Mouse (Mus musculus) forebrain, postnatal 0 days (tissue): Measurements from ENCODE around the gene Rfc4. TPM values are rescaled to one million over a fixed set of nuclear protein-coding genes. Genes with fewer than 3 reads are reported as not detected.

Experiments
- ATAC-seq: fragments of 200-750 bp; cut with Nextera tagmentation; 2 replicates; pipeline ENCODE4 v1.8.0; 2017; ENCODE audit warnings: mild to moderate bottlenecking, moderate library complexity
- DNase-seq: peaks from one replicate; pipeline ENCODE4 v3.0.0-alpha.2; 2015
- H3K27ac ChIP-seq: fragments of 300-500 bp; sonication (generic); 2 replicates; pipeline ENCODE4 v1.5.1; 2014; ENCODE audit warnings: low read depth, mild to moderate bottlenecking, antibody characterized with exemption, low read length, moderate library complexity, mixed read lengths
- H3K27me3 ChIP-seq: fragments of 300-500 bp; sonication (generic); 2 replicates; pipeline ENCODE4 v1.6.1; 2014; ENCODE audit warnings: mild to moderate bottlenecking, low read length, mixed read lengths; ENCODE audit not compliant: insufficient read depth
- H3K36me3 ChIP-seq: fragments of 300-500 bp; sonication (generic); 2 replicates; pipeline ENCODE4 v1.6.1; 2014; ENCODE audit warnings: mild to moderate bottlenecking, moderate library complexity; ENCODE audit not compliant: insufficient read depth
- H3K4me1 ChIP-seq: fragments of 300-500 bp; sonication (generic); 2 replicates; pipeline ENCODE4 v1.6.1; 2014; ENCODE audit warnings: antibody characterized with exemption; ENCODE audit not compliant: insufficient read depth
- H3K4me2 ChIP-seq: fragments of 300-500 bp; sonication (generic); 2 replicates; pipeline ENCODE4 v1.6.1; 2014; ENCODE audit warnings: low read depth, mild to moderate bottlenecking, moderate library complexity
- H3K4me3 ChIP-seq: fragments of 300-500 bp; sonication (generic); 2 replicates; pipeline ENCODE4 v1.5.1; 2014; ENCODE audit warnings: low read depth, low read length, mixed read lengths
- H3K9ac ChIP-seq: fragments of 300-500 bp; sonication (generic); 2 replicates; pipeline ENCODE4 v1.6.1; 2014; ENCODE audit warnings: mild to moderate bottlenecking
- H3K9me3 ChIP-seq: fragments of 300-500 bp; sonication (generic); 2 replicates; pipeline ENCODE4 v1.6.1; 2016; ENCODE audit warnings: low read length
- CTCF ChIP-seq: sonication (generic); IDR thresholded peaks from 2 replicates; pipeline ENCODE4 v1.5.1; 2016; ENCODE audit warnings: antibody characterized with exemption, control low read depth, low read depth
- WGBS: fragments of 180-500 bp; shearing (Covaris S2); extraction: QIAGEN DNeasy Blood & Tissue Kit; methylation state at CpG from one replicate; pipeline ENCODE4 v1.1.7; 2014; 5-methylcytosine and 5-hydroxymethylcytosine counted together
- polyA plus RNA-seq: library from polyadenylated mRNA; unstranded; fragments of >200 nt; fragmentation: Nextera tagmentation; extraction: Ambion mirVana; gene quantifications from 2 replicates; pipeline ENCODE4 v1.2.1, GENCODE M21; 2015
- total RNA-seq: library from RNA; depleted of rRNA; stranded (reverse); fragments of >200 nt; gene quantifications from 2 replicates; pipeline ENCODE4 v1.2.3, GENCODE M21; 2014

Rfc4 gene
- total and polyA plus RNA-seq, 2 experiments from 2014 or later, result 20.4 to 32.0 TPM

- DNase-seq (no peak), ATAC-seq (no peak)
- Histone ChIP-seq H3K27ac (no peak overlapping the region), H3K4me3 (peak overlapping the region; percentile 89), H3K9me3 (no peaks in the 10 kb centered on the region), H3K36me3 (peaks cover 48% of the 10 kb centered on the region), H3K4me2 (peak overlapping the region; percentile 67), H3K27me3 (no peaks in the 10 kb centered on the region), H3K9ac (peak overlapping the region; percentile 100), H3K4me1 (peaks cover 11% of the 10 kb centered on the region)
- WGBS, result 51% methylated on average over 5 of the region's 5 CpGs
- TF ChIP-seq CTCF, result no peak
These were observed 17.9 kb downstream of the Rfc4 start for GRCm38 (mm10) chr16:23109350-23110280.

- ATAC-seq (no peak), DNase-seq (no peak)
- Histone ChIP-seq H3K27me3 (no peaks in the 10 kb centered on the region), H3K4me2 (peak overlapping the region; percentile 67), H3K27ac (no peak overlapping the region), H3K9ac (peak overlapping the region; percentile 100), H3K36me3 (peaks cover 41% of the 10 kb centered on the region), H3K4me1 (peaks cover 11% of the 10 kb centered on the region), H3K4me3 (peak overlapping the region; percentile 89), H3K9me3 (no peaks in the 10 kb centered on the region)
- WGBS, result 8% methylated on average over 5 of the region's 5 CpGs
- no peak for TF ChIP-seq CTCF
These were observed 18.6 kb downstream of the Rfc4 start for GRCm38 (mm10) chr16:23108943-23109342.

GRCm38 (mm10) chr16:23107946-23108759 is 19.4 kb downstream of the Rfc4 start:
- DNase-seq, result peak; percentile 94

GRCm38 (mm10) chr16:23107231-23107942 is 20.1 kb downstream of the Rfc4 start, which contains the start of gene Eif4a2:
Gene Eif4a2 (plus strand): TSS chr16:23107444.
- H3K4me1 ChIP-seq, result peaks cover 11% of the 10 kb centered on the region
- DNase-seq (peak; percentile 97), ATAC-seq (peak; percentile 91)
- peak within 1 kb of the TSS; percentile 99 for H3K27ac ChIP-seq
- TF ChIP-seq CTCF, result peak; percentile 47
- H3K9ac ChIP-seq, result peak within 1 kb of the TSS; percentile 100
- H3K4me2 ChIP-seq, result peak within 1 kb of the TSS; percentile 67
- H3K27me3 ChIP-seq, result no peaks in the 10 kb centered on the region
- peak within 1 kb of the TSS; percentile 89 for H3K4me3 ChIP-seq
- no peaks in the 10 kb centered on the region for H3K9me3 ChIP-seq
- WGBS, result 2% methylated on average over 71 of the region's 71 CpGs
- H3K36me3 ChIP-seq, result peaks cover 30% of the 10 kb centered on the region

More at GRCm38 (mm10) chr16:23107946-23108759, 19.4 kb downstream of the Rfc4 start:
- Histone ChIP-seq H3K4me3 (peak overlapping the region; percentile 89), H3K36me3 (peaks cover 38% of the 10 kb centered on the region), H3K9me3 (no peaks in the 10 kb centered on the region), H3K27ac (peak overlapping the region; percentile 99), H3K9ac (peak overlapping the region; percentile 100), H3K4me2 (peak overlapping the region; percentile 67), H3K4me1 (peaks cover 11% of the 10 kb centered on the region), H3K27me3 (no peaks in the 10 kb centered on the region)
- under 1% methylated on average over 52 of the region's 52 CpGs for WGBS
- TF ChIP-seq CTCF, result no peak
- peak; percentile 93 for ATAC-seq

GRCm38 (mm10) chr16:23106121-23106520 is 21.4 kb downstream of the Rfc4 start:
- Histone ChIP-seq H3K4me1 (peaks cover 11% of the 10 kb centered on the region), H3K4me3 (no peak overlapping the region), H3K9ac (no peak overlapping the region), H3K27ac (no peak overlapping the region), H3K27me3 (no peaks in the 10 kb centered on the region), H3K4me2 (no peak overlapping the region), H3K36me3 (peaks cover 17% of the 10 kb centered on the region), H3K9me3 (no peaks in the 10 kb centered on the region)
- no peak for ATAC-seq
- no peak for TF ChIP-seq CTCF
- DNase-seq, result no peak
- 78% methylated on average over 7 of the region's 7 CpGs for WGBS

- H3K4me3 ChIP-seq, result no peak overlapping the region
- no peaks in the 10 kb centered on the region for H3K27me3 ChIP-seq
- 0 out of 2 replicates have a peak, but pooled peaks cover under 1% of the 10 kb centered on the region for H3K36me3 ChIP-seq
- 59% methylated on average over 2 of the region's 2 CpGs for WGBS
- no peak for DNase-seq
- no peak for TF ChIP-seq CTCF
- H3K9ac ChIP-seq, result no peak overlapping the region
- H3K27ac ChIP-seq, result no peak overlapping the region
- ATAC-seq, result no peak
- no peak overlapping the region for H3K4me2 ChIP-seq
- no peaks in the 10 kb centered on the region for H3K9me3 ChIP-seq
- H3K4me1 ChIP-seq, result no peaks in the 10 kb centered on the region
These were observed 23.7 kb downstream of the Rfc4 start for GRCm38 (mm10) chr16:23103841-23104240.
